Mouse (Mus musculus) layer of hippocampus, postnatal 10 days (tissue): ENCODE results near the gene Cd82. TPM values are rescaled to one million over a fixed set of nuclear protein-coding genes. Genes with fewer than 3 reads are reported as not detected.

Experiments used
- DNase-seq, 2 experiments: peaks; one replicate each; pipeline ENCODE4 v3.0.0; 2021; ENCODE audit warnings: low spot score in 2 of 2
- total RNA-seq, 2 experiments: library from RNA; stranded (reverse); gene quantifications; 2 replicates each; pipeline ENCODE4 v1.2.3; 2021

The Cd82 gene
- total RNA-seq, 2 experiments from 2014 or later: 11.4 to 12.4 TPM

DNA sequence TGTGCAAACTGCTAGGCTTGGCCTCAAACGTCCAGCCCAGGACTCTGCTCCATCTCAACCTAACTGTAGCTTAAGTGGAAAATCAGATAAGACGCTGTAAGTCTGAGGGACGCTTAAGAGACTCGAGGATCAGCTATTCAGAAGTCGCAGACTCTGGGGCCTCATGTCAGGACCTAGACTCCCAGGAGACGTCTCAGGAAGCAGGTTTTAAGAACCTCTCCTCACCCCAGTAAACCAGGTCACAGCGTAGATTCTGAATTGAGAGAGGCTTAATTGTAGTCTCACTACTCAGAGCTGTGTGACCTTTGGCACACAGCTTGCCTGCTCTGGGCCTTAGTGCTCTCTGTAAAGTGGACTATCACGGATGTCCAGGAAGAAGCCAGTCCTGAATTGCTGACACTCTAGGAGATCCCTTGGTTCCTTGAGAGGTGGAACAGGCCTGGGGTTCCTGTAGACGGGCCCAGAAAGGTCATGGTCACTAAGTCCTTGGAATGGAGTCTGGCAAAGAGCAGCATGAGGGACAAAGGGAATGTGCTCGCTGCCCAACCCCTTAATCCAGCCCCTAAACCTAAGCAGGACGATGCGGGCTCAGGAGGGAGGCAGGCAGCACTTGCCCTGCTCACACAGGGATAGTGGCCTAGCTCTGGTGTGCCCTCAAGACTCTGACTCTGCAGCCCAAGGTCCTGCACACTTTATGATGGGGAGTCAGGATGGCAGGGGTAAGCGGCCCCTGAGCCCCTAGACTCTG lies 16.2 kb downstream of the Cd82 start:
- no peak for DNase-seq

DNA sequence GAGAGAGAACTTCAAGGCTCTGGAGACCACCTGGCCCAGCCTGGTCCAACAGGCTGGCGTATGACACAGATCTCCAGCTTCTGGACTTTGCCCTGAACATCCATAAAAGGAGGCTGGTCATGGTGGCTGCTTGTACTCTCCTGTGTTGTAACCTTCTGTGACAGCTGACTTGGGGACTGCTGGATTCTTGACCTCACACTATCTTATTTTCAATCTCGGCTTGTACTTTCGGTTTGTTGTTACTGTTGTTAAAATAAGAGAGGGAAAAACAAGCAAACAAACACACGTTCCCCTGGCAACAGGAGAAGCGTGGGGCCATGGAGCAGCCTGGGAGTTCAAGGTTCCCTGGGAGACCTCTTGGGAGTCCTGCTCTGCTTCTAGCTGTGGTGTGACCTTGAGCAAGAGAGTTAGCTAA lies 17.7 kb downstream of the Cd82 start:
- DNase-seq: no peak

DNA sequence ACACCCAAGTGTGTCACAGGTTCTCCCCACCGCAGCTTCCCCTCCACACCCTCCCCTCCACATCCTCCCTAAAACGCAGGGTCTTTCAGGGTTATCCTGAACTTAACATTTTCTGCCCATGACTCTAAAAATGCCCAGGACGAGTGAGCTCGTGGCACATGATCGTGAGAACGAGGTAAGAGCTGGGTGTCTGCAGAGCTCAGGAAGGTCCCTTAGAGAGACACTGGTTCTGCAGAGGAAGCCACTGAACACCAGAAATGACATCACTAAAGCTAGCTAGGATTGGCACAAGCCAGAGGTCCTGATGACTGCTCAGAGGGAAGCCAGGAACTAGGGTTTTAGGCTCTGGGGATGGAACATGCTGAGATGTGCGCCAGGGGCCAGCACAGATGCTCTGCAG lies 18.7 kb downstream of the Cd82 start:
- DNase-seq: no peak

DNA sequence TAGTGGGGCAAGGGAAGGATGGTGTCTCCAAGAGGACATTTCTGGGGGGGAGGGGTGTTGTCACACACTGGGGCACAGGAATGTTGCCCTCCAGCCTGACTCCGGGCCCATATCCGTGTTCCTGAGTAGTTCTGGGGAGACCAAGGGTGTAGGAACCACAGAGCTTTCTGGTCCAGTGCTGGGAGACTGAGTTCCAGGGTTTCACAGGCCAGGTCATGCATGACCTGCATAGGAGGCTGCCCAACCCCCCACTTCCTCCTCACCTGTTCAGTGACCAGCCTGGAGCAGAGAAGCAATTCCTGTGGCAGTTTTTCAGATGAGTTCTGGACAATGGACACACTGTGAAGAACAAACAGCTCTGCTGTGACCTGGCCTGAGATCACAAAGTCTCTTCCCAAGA lies 19.8 kb downstream of the Cd82 start:
- no peak for DNase-seq

DNA sequence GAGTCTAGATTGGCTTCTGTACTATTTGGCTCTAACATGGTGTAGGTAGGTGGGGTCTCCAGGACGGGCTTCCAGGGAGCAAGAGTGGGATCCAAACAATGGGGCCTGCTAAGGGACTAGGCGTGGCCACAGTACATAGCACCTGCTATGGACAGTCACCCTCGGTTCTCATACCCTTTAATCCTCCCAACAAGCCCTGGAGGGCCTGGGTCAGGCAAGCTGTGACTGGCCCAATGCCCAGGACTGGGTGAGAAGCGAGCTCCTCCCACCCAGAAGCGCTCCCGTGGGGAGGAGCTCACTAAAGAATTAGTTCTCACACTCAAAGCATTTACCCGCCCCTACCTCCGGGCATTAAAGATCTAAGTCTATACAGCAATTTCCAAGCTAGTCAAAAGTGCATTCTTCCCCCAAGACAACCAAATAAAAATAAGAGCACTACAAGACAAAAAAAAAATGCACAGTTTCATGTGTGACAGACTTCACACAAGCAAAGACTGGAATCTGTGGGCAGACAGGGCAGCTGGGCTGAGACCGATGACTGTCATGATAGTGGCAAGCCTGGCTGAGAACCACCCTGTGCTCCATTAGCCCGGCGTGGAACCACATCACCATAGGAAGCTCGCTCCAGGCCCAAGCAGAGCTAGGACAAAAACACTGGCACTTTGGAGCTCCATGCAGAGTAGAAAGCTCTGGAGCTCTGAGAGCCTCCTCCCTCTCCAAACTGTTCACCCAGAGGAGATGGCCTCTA lies 23.0 kb downstream of the Cd82 start:
- DNase-seq: no peak

DNA sequence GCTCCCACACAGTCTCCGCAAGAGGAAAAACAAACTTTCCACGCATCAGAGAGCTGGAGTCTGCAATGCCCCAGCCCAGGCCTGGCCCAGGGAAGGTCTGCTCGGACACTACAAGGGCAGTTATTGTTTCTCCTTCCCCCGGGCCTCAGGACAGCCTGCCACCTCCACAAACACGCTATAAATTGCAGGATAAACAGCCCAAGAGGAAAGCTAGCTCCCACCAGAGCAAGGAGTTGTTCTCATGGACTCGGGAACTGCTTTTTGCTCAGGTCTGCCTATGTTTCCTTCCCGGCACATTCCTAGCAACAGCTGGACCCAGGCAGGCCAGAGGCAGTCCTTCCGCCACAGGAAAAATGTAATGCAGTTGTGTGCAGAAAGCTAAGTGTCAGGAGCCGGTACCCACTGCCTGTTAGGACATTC lies 23.6 kb downstream of the Cd82 start:
- no peak for DNase-seq

DNA sequence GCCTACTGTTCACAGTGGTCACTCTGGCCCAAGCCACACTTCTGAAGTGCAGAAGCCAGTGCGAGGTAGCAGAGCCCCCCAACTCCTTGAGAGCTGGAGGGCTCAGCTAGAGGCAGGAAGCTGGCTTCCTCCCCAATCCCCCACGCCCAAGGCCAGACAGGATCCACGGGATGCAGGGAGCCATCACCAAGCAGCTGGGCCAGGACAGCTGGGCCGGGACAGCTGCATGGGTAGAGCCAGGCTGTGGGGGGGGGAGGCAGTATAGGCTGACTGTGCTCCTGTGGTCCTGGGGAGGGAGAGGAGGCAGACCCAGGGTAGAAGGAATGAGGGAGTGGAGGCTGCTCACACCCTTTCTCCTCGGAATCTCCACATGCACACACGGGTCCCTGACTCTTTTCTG lies 24.6 kb downstream of the Cd82 start:
- DNase-seq: no peak

DNA sequence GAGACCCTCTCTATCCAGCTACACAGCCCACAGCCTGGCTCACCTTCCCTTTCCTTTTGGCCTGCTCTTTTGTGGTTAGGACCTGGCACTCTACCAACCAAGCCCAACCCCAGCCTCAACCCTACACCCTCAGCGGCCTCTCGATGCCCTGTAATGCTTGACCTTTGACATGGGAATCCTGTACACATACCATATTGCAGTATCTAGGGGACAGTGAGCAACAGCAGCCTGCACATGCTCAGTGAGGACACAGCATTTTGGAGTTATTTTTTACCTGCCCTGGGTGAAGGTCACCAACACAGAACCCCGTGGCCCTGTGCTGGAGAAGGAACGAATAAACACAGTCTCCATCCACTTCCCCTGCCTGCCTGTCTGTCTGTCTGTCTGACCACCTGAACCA lies 27.4 kb downstream of the Cd82 start:
- no peak for DNase-seq

DNA sequence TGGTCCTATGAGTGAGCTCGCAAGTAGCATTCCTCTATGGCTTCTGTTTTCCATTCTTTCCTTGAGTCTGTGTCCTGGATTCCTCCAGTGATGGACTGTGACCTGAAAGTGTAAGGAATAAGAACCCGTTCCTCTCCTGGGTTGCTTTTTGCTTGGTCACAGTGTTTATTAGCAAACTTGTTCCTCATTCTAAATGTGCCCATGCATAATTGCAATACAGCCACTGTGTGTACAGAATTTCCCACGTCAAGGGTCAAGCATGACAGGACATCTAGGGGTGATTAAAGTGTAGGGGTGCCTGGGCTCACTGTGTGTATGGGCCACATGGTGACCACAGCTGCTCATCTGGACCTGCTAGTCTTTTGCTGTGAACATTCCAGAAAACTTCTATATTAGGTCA lies 28.0 kb downstream of the Cd82 start:
- no peak for DNase-seq

DNA sequence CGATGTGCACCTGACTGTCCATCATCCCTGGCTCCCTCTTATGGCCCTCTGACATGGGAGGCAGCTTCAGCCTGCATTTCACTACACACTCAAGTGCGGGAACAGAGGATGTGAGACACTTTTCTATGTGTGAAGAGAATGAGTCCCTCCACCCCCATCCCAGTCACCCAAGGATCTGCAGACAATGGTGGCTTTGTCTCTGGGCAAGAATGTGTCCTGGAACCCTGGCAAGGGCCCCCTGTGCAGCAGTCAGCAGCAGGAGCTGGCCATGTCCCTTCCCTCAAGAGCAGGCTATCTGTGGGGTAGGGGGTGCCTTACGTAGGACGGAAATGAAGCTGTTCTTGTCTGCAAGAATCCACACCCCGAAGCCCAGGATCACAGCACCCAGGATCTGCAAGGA lies 29.4 kb downstream of the Cd82 start:
- DNase-seq: no peak

DNA sequence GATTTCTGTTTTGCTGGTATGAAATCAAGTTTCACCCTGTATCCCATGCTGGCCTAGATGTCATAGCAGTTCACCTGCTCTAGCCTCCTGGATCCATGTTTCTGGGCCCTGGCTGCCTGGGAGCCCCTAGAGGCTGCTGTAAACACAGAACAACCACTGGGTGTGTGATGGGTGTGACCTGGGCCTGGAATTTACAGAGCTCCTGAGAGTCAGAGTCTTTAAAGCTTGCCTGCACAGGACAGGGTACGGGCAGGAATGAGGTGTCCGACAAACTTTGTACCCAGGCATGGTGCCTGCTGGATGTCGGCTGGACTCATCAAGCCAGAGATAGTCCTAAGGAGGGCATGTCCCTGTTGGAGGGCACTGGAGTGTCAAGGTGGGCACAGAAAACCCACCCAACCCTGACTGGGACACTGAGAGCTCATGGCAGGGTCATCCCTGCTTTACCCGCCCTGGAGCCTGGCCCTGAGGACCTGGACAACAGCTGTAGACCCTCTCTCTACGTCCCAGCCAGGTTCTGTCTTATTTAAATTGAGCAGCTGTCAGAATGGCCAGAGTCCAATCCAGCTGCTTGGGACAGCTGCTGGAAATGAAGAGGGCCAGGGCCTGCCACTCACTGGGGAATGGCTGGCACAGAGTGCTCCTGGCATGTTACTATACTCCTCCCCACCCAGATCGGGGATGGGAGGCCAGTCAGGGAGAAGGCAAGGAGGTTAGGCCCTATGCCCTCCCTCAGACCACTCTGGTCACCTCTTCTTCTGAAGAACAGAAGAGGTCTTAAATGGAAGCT lies 30.1 kb downstream of the Cd82 start:
- no peak for DNase-seq

DNA sequence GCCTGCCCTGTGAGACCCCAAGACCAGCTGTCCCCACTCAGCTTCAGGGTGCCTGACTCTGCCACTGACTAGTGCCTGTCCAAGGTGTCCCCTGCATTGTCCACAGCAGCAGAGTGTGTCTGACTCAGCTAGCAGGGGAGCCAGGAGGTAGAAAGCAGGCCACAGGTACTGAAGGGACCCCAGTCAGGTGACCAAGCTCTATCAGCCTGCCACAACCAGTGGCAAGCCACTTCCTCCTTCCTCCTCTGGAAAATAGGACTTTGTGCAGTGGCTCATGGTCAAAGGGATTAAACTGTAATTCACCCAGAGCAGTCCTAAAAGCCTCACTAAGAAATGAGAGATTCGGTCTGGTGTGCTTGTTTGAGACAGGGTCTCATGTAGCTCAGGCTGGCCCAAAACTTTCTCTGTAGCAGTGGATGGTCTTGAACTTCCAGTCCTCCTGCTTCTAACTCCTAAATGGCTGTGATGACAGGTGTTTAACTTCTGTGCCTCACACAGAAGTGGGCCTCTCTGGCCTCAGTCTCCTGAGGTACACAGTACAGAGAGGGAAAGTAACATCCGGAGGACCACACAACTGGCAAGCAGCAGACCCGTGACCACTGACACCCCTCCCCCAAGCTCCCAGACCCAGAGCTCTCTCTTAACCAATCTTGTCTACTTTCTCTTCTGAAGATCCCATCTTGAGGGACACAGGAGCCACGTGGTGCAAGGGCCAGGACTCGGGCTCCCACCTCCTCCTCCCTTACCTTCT lies 31.2 kb downstream of the Cd82 start:
- no peak for DNase-seq

DNA sequence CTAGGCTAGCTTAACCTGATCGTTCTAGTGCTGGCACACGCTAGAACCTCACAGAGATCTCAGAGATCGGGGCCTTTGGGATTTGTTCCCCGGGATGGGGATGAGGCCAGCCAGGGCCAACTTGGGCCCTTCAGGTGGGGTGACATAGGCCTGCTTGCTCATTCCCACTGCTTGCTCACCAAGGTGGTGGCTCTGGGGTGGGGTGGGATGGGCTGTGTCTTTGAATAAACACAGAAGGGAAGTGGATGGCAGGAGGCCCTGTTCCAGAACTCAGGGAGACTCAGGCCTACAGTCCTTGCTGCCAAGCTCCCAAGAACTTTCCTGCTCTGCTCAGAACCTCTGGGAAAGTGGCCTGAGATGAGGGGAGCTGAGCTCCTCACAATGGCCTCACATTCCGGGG lies 31.9 kb downstream of the Cd82 start:
- DNase-seq: no peak

DNA sequence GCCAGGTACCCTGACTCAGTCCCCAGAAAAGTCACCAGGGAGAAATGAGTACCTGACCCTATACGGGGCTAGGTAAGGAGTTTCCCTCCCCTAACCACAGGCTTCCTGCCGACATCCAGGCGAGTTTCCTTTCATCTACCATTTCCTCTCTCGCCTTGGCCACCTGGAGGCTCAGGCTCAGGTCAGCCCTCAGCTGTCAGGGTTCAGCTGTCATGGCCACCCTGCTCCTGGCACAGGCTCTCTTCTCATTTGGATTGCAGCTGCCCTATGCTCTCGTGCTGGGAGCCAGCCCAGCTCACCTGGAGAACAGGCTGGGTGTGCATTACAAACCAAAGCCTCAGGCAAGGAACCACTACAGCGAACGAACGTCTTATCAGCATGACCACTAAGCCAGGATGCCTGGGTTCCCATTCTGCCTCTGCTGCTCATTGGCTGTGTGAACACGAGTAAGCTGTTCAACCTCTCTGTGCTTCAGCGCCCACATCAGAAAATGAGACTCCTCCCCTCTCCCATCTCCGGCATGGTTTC lies 34.9 kb downstream of the Cd82 start:
- DNase-seq: no peak

DNA sequence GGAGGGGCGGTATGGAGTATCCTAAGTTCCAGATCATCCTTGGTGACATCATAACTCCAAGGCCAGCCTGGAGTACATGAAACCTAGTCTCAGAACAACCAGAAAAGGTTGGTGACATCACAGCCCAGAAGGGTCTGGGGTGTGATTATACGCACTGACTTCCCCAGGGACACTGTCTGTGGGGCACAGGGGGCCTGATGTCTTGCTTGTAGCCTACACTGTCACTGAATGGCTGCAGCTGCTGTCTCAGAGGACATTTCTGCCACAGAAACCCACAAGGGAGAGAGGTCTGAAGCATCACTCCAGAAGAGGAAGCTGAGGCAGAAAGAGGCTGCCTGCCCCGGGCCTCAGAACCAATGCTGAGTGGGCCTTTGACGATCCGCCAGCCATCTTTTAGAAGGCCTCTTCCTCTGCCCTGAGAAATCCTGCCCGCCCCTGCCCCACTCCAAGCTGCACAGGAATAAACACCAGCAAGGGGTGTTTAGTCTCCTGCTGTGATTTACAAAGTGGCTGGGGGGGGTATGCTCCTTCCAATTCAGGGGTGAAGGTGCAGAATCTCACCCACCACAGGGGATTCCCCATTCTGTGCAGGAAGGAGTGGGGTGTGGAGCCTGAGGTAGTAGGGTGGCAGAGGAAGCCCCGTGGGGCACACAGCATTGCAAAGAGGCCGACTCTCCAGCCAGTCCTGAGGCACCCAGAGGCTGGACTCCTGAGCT lies 35.8 kb downstream of the Cd82 start:
- DNase-seq: no peak

DNA sequence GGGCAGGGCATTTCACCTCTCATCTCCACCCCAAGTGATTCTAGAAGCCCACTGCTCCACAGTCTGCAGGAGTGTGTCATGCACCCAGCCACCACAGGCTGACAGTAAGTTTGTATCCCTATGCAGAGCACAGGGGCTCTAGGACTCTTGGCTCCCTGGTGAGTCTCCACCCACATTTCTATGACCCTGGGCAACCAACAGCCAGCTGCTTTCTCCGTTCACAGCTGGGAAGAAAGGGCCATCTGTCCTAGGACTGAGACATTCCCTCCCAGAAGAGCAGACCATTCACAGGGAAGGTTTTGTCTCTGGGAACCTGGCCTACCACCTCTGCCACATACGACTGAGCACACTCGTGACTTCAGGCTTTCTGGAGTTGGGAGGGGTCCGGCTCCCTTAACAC lies 37.1 kb downstream of the Cd82 start:
- DNase-seq: no peak

DNA sequence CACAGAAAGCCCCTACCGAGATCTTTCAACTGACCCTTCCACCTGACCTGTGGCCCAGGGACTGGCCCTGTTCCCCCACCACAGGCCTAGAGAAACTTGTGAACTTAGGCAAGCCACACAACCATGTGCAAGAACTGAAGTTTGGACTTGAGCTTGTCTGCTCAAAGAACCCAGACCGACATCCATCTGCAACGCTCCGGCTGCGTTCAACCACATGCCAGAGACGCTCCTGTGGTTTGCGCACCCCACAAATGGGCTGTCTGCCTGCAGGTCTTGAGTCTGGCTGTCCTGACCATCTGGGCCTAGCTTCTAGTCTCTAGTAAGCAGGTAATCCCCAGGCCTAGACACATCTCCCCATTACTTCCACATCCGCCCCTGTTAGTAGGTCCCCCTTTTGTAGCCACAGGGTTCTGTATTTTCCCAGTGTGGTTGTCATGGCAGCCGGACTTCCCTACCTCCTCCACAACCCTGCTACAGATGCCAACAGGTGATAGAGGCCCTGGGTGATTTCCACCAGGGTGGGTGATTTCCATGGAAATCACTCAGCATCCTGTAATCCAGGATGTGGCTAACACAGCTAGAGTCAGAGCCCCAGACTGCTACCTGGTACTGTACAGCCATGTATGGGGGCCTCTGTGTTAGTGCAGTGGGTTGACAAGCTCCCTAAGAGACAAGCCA lies 38.5 kb downstream of the Cd82 start:
- peak in 1 of 2 experiments; percentile 22 for DNase-seq

DNA sequence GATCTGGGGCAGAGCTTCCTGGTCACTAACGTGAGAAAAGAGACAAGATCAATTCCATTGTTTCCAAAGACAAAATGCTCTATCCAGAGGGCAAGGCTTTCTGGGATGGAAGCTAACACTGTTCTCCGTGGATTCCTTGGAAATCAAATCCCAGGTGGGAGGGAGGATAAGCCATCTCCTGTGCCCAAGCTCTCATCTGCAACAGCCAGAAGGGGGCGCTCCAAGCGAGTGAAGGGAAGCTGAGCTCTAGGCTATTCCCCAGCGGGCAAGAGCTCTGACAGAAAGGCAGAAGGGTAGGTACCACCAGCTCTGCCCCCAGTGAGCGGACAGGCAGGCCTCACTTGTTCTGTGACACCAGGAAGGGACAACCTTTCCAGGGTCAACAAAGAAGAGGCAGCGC lies 41.6 kb downstream of the Cd82 start:
- peak; percentile 83 to 87 for DNase-seq

DNA sequence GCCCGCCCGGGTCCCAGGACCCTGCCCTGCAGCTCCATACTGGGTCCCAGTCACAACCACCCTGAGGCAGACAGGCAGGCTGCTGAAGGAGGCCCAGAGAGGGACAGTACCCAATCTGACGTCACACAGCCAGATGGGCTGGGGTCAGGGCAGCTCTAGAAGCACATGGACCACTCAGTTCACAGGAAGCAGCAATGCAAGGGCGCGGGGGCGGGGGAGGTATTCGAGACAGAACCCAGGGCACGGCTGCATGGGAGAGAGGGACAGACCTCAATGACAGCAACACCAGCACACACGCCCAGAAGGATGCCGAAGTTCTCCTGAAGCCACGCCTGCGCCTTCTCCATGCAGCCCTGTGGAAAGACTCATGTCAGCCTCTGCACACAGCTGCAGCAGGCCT lies 43.0 kb downstream of the Cd82 start:
- DNase-seq: no peak

DNA sequence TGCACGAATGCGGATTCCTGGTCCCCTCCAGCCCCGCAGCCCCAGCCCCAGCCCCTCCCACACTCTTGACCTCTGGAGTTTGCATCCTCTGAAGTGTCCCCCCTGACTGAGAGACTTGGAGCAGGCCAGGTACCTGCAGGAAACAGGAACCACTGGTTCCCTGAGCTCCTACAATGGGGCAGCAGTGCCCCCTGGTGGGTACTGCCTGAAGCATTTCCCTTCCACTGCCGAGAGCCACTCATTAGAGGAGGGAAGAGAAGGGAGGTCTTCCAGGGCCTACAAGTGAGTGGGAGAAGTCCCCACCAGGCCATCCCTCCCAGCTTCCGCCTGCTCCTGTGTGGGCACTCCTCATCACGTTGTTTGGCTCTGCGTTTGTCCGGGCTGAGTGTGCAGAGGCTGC lies 44.5 kb downstream of the Cd82 start:
- peak; percentile 87 to 90 for DNase-seq
